Mouse (Mus musculus) layer of hippocampus, postnatal 36 days (tissue): ENCODE measurements around the gene Commd3. TPM values are rescaled to one million over a fixed set of nuclear protein-coding genes. Genes with fewer than 3 reads are reported as not detected.

Experiments used
- DNase-seq, 2 experiments: peaks; one replicate each; pipeline ENCODE4 v3.0.0; 2022
- total RNA-seq, 2 experiments: library from RNA; stranded (reverse); gene quantifications; 2 replicates each; pipeline ENCODE4 v1.2.3; 2021

Gene Commd3
- 100 to 1,000 TPM; 103 to 112 TPM for total RNA-seq

DNA sequence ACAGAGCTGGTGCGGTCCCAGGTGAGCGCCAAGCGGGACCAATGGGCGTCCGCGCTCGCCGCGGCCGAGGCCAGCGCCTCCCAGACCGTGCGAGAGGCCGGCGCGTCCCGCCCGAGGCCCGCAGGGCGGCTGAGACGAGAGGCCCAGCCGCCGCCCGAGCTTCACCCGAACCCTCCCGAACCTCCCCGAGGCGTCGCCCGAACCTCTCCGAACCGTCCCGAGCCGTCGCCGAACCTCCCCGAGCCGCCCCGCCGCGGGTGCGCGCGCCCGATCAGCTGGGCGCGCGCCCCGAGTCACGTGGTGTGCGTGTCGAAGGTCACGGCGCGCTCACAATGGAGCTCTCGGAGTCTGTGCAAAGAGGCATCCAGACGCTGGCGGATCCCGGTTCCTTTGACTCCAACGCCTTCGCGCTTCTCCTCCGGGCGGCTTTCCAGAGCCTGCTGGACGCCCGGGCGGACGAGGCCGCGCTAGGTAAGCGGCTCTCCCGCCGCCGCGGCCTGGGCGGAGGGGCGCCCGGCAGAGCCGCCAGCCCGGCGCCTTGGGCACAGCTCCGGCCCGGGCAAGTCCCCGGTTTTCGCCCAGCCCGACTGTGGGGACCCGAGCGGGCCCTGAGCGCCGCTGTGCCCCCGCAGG, at the start of gene Commd3:
Commd3 (plus strand) TSS at position 252 of the 633 bp plus-strand sequence.
- DNase-seq, result peak; percentile 95 to 98

DNA sequence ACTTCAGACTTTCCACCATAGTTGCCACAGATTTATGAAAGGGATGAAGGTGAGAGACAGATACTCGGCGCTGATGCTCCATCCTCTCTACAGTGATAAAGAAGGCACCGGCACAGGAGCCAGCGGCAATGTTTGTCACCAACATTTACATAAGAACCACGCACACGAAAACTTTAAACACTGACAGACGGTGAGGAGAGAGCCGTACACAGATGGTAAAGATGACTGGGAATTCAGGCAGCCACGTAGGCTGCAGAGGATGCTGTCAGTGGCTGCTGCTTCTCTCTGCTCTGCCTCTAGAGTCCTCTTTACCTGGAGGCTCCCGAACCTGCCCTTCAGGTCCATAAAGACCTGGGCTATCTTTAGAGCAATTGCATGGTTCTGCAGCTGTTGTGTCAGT, 49.0 kb upstream of the Commd3 start:
- peak in 1 of 2 experiments; percentile 8 for DNase-seq

- no peak for DNase-seq
Measured at GRCm38 (mm10) chr2:18630547-18630946, 41.6 kb upstream of the Commd3 start.

DNA sequence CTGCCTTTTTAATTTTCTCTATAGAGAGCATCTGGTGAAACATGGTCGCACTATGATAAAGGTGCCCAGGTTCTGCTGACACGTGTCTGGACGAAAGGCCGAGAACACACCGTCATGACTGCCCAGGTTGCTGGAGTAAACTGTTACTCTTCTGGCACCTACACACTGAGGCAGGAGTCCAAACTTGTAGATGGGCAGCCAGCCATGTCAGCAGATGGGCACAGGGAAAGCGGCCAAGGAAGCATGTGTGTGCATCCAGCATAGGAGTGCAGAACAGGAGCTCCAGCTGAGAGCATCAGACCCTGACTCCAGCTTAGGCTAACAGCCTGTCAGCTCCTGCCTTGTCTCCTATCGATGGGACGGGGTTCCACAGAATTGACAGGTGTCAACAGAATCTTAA, 37.1 kb upstream of the Commd3 start:
- peak; percentile 86 to 88 for DNase-seq

GRCm38 (mm10) chr2:18648563-18648962, 23.6 kb upstream of the Commd3 start:
- DNase-seq, result no peak

DNA sequence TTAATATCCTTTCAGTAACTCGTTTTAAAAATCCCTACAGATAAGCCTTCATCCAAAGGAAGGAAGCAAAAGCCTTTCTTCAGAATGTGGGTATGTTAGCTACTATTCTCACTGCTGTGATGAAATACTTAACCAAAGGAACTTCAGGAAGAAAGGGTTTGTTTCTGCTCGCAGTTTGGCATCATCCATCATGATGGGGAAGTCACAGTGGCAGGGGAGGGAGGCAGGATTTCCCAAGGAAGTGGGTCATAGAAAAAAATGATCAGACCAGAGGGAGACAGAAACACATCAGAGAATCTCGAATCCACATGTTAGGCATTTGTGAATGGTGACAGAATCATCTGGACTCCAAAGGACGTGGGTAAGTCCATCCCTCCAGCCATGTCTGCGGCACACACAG, 17.4 kb upstream of the Commd3 start:
- DNase-seq, result no peak

- DNase-seq, result no peak
Measured at GRCm38 (mm10) chr2:18664003-18664402, 8.2 kb upstream of the Commd3 start.

- no peak for DNase-seq
Measured at GRCm38 (mm10) chr2:18671041-18671440, 1.1 kb upstream of the Commd3 start.

GRCm38 (mm10) chr2:18672766-18673164, 581 bp downstream of the Commd3 start:
- no peak for DNase-seq

GRCm38 (mm10) chr2:18673766-18674165, 1.6 kb downstream of the Commd3 start:
- no peak for DNase-seq

DNA sequence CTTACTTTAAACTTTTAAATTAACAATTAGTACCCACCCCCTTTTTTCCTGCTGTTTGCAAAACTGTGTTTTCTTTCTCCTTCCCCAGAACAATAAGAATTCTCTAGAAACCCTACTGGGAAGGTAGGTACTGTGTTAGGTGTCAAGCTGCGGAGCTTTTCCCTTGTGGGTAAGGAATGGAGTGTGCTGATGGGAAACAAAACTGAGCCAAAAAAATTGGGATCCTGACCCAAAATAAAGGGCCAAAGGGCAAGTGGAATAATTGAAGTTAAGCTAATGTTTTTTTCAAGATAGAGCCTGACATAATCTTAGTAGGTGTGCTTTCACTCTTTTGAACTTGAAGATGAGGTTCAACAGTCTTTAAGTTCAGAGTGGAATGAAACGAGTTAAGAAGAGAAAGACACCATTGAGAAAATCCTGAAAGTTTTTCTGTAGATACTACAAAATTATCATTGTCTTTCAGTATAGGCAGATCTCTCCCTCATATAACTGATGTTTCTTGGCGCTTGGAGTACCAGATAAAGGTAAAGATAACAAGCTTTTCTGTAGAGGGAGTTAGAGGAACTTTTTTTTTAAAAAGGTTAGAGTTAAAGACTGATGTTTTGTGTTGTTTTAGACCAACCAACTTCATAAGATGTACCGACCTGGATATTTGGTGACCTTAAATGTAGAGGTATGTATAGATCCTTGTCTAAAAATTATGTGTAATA, 2.2 kb downstream of the Commd3 start:
- no peak for DNase-seq

- DNase-seq, result peak in 1 of 2 experiments; percentile 12
Measured at GRCm38 (mm10) chr2:18675681-18676456, 3.7 kb downstream of the Commd3 start.

- peak; percentile 66 to 69 for DNase-seq
Measured at GRCm38 (mm10) chr2:18676457-18676935, 4.3 kb downstream of the Commd3 start.

- peak; percentile 71 to 72 for DNase-seq
Measured at GRCm38 (mm10) chr2:18676936-18677491, 4.8 kb downstream of the Commd3 start, which contains the start of gene Bmi1. Gene Bmi1 (plus strand): TSS chr2:18677018.

- DNase-seq, result peak; percentile 40 to 44
Measured at GRCm38 (mm10) chr2:18677631-18678471, 5.7 kb downstream of the Commd3 start.

DNA sequence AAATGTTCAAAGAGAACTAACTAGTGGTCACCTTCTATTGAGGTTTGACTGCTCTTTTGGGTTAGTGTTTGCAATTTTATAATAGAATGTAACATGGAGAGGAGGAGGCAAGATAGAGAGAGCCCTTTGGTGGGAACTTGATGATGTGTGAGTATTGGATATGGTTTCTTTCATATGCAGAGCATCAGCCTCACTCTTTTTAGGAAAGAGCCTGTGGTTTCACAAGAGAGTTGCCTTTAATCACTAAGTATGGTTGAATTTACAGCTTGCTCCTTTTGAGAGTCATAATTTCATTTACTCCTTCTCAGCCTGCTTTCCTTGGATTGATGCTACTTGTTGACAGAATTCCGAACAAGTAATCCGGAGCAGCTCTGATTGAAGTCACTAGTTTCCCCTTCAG, 7.5 kb downstream of the Commd3 start:
- no peak for DNase-seq

GRCm38 (mm10) chr2:18680501-18680900, 8.3 kb downstream of the Commd3 start:
- no peak for DNase-seq

- peak in 1 of 2 experiments; percentile 36 for DNase-seq
Measured at GRCm38 (mm10) chr2:18680961-18681360, 8.8 kb downstream of the Commd3 start.

- no peak for DNase-seq
Measured at GRCm38 (mm10) chr2:18684062-18684461, 11.9 kb downstream of the Commd3 start.

DNA sequence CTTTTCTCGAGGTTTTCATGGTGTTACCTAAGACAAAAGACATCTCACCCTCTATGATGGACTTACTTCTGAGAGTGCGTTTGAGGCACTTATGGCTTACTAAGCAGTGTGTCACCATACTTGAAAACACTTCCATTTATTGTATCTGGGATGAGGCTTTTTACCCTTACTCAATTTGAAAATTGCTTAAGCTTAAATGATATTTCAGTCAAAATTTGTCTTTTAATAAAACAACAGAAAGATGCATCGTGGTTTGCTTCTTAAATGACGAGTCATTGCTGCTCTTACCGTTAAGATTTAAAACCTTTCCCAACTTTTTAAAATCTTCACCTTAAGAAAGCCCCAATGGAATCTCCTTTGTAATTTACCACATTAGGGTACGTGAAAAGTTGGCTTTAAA, 14.2 kb downstream of the Commd3 start:
- DNase-seq, result no peak

DNA sequence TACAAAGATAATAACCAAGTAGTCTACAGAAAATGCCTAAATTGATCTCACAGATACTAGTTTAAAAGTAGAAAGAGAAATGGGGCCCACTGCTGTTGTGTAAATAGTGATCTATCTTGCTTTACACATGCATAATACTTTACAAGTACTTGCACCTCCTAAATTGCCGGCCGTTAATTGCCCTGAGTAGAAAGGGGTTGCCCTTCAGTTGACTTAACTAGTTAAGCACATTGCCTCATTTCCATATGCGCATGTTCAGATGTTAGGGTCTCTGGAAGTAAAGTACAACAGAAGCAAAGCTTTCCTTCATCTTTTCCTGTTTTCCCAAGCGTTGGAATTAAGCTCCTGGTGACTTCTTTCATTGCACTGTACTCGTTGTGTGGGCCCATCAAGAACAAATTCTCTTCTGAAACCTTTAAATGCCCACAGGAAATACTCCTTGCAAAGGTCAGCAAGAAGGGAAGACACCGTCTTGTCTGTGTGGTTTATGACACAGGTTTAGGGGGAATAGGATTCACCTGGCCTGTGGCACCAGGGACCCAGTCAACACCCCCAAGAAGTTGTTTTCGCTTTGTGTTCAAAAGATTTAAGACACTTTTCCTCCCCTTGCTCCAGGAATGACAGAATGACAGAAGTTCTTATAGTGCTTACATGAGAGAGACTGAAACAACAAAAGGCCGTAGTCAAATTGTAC, 14.8 kb downstream of the Commd3 start:
- DNase-seq, result no peak
